Mouse (Mus musculus): ENCODE measurements around the gene Iqsec1.
"Not testable (repeated sequence)": the region's sequence is repeated elsewhere in the genome, so short reads cannot be mapped to it uniquely, and the experiment has no call there.

The Iqsec1 gene

GRCm38 (mm10) chr6:90692404-90692803 is 296.1 kb downstream of the Iqsec1 start:
- no peak for ATAC-seq (ENCODE audit: insufficient number of reproducible peaks, low FRiP score, low TSS enrichment)

GRCm38 (mm10) chr6:90691935-90692334 is 296.6 kb downstream of the Iqsec1 start:
- no peak for ATAC-seq (ENCODE audit: insufficient number of reproducible peaks, low FRiP score, low TSS enrichment)

- no peak for ATAC-seq (ENCODE audit: insufficient number of reproducible peaks, low FRiP score, low TSS enrichment)
Measured at GRCm38 (mm10) chr6:90689500-90689899, 299.0 kb downstream of the Iqsec1 start.

DNA sequence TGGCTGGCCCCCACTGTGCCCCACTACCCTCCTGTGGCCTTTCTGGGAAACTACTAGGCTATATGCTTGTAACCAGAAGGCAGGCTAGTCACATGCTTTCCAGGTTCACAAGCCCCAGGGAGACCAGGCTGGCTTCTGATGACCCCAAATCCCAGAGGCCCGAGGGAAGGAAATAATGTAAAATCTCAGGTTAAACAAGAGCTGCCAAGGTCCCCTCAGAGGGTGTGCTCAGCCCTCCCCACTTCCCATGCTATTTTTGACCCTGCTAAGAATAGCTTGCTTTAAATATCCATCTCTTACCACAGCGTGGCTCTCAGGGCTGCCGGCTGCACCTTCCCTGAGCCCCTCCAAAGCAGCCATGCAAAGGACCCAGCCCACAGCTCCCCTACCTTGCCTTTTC is 299.7 kb downstream of the Iqsec1 start:
- peak; percentile 37; the same call in 1 of the 2 replicates for ATAC-seq (ENCODE audit: insufficient number of reproducible peaks, low FRiP score, low TSS enrichment)

GRCm38 (mm10) chr6:90688003-90688402 is 300.5 kb downstream of the Iqsec1 start:
- no peak for ATAC-seq (ENCODE audit: insufficient number of reproducible peaks, low FRiP score, low TSS enrichment)

- no peak for ATAC-seq (ENCODE audit: insufficient number of reproducible peaks, low FRiP score, low TSS enrichment)
Measured at GRCm38 (mm10) chr6:90686812-90687211, 301.7 kb downstream of the Iqsec1 start.

DNA sequence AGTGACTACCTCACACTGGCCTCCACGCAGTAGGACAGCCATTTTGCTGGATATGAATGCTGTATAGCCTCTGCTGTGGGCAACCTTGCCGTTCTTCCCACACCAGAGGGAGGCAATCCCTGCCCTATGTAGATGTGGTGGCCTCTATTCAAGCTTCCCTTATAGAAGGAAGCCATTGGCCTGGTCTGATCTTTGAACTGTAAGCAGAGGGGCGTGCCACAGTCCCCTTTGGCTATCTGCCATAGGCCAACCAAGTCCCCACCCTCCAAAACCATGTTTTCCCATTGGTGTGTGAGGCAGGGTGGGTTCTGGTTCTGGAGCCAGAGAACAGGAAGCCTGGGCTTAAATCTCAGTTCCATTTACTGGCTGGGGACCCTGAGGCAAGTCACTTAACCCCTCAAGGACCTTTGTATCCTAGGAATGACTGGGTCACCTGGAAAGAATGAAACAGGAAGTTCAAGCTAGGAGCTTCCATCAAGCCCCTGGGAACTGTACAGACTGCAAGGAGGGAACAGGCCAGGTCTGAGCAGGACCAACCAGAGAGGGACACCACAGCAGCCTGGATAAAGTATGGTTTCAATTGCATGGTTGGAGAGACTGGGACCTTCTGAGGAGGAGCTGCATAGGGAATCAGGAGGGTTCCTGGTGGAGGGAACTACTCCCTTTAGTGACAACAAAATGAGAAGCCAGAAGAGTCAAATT is 304.5 kb downstream of the Iqsec1 start:
- ATAC-seq (ENCODE audit: insufficient number of reproducible peaks, low FRiP score, low TSS enrichment) = no peak

DNA sequence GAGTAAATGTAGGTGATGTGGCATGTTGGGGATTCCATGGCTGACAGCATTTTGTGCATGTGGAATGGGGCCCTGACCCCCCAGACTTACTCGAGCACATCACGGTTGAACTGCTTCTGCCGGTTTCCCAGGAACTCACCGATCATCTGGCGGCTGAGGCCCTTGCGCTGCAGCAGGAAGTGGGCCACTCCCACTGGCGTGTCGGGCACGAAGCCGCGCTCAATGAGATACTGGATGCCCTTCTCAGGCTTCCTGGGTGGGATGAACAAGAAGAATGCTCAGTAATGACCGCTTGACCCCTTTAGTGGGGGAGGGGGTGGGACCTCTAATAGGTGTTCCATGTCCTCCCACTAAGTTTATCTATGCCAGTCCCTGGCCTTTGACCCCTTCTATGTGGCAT is 308.1 kb downstream of the Iqsec1 start:
- ATAC-seq (ENCODE audit: insufficient number of reproducible peaks, low FRiP score, low TSS enrichment) = no peak

GRCm38 (mm10) chr6:90678759-90679158 is 309.7 kb downstream of the Iqsec1 start:
- ATAC-seq (ENCODE audit: insufficient number of reproducible peaks, low FRiP score, low TSS enrichment) = no peak

DNA sequence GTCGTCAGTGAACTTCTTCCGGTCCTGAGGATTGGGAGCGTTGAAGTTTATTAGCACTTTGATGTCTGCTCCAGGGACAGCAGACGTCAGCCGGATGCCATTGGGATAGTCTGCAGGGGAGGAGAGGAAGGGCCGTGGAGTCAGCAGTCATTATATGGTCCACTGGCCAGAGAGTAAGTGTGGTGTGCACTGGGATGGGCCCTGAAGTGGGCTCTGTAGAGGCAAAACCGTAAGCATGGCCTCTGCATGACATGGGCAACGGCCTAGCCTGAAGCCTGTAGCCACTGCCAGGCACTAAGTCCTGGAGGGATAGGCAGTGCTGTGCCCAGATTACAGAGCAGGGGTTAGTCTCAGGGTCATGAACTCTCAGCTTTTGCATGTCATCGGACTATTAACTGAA is 319.8 kb downstream of the Iqsec1 start:
- no peak for ATAC-seq (ENCODE audit: insufficient number of reproducible peaks, low FRiP score, low TSS enrichment)

GRCm38 (mm10) chr6:90663736-90664135 is 324.7 kb downstream of the Iqsec1 start:
- no peak for ATAC-seq (ENCODE audit: insufficient number of reproducible peaks, low FRiP score, low TSS enrichment)

DNA sequence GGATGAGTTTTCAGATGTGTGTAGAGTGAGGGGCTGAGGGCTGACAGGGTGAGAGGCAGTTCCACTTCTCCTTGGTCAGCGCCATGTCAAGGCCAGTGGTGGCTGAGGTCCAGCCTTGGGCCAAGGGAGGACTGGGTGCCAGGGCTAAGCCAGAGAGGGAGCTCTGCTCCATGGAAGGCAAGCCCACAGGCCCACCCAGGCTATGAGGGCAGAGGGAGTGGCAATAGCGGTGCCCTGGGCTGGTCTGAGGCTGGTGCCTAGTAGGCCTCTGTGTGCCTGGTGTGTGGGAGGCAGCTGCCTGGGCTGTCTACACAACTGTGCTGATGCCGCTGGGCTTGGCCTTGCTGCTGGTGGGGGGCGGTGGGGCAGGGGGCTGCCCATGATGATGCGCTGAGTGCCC is 326.3 kb downstream of the Iqsec1 start:
- no peak for ATAC-seq (ENCODE audit: insufficient number of reproducible peaks, low FRiP score, low TSS enrichment)

GRCm38 (mm10) chr6:90661029-90661399 is 327.5 kb downstream of the Iqsec1 start:
- ATAC-seq (ENCODE audit: insufficient number of reproducible peaks, low FRiP score, low TSS enrichment) = no peak

- no peak for ATAC-seq (ENCODE audit: insufficient number of reproducible peaks, low FRiP score, low TSS enrichment)
Measured at GRCm38 (mm10) chr6:90660398-90661028, 328.0 kb downstream of the Iqsec1 start.

- ATAC-seq (ENCODE audit: insufficient number of reproducible peaks, low FRiP score, low TSS enrichment) = no peak
Measured at GRCm38 (mm10) chr6:90659913-90660312, 328.6 kb downstream of the Iqsec1 start.

DNA sequence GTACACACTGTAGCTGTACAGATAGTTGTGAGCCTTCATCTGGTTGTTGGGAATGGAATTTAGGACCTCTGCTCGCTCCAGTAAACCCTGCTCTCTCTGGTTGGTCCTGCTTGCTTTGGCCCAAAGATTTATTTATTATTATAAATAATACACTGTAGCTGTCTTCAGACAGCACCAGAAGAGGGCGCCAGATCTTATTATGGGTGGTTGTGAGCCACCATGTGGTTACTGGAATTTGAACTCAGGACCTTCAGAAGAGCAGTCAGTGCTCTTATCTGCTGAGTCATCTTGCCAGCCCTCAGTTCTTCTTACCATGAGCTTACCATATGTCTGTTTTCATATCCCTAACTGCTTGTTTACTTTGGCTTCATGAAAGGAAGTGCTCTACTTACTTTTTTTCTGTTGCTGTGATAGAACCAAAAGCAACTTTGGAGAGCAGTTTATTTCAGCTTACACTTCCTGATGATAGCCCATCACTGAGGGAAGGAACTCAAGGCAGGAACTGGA is 332.1 kb downstream of the Iqsec1 start:
- not testable (repeated sequence) for ATAC-seq (ENCODE audit: insufficient number of reproducible peaks, low FRiP score, low TSS enrichment)

- ATAC-seq (ENCODE audit: insufficient number of reproducible peaks, low FRiP score, low TSS enrichment) = 0 out of 2 replicates have a peak, but pooled peaks have one; percentile 43
Measured at GRCm38 (mm10) chr6:90653736-90654135, 334.7 kb downstream of the Iqsec1 start.

DNA sequence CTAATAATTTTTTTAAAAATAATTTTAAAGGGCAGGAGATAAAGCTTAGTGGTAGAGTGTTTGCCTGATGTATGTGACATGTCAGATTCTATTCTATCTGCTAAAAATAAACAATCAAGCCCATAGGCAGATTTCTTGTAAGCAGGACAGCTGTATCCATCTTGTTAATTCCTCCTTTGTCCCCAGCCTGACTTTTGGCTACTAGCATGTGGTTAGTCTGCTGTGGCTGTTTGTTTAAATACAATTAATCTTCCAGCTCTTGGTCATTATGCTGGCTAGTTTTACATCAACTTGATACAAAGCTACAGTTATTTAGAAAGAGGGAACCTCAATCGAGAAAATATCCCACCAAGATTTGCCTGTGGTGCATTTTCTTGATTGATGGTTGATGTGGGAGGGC is 337.9 kb downstream of the Iqsec1 start:
- no peak for ATAC-seq (ENCODE audit: insufficient number of reproducible peaks, low FRiP score, low TSS enrichment)

DNA sequence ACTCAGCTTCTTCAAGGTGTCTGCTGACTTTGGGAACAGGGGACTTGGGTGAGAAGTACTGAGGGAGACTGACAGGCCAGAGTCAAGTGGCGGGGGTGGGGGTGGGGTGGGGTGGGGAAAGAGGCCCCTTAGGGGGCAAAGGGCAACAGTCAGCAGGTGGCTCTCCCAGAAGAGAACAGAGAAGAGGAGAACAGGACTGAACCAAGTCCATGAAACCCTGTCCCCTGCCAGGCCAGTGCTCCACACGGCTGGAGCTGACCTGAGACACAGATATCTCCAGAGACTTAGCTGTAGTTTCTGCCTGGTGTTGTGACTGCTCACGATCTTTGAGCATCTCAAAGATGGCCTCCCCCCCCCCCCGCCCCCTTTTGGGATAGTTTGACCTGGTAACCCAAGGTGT is 339.2 kb downstream of the Iqsec1 start:
- ATAC-seq (ENCODE audit: insufficient number of reproducible peaks, low FRiP score, low TSS enrichment) = no peak

GRCm38 (mm10) chr6:90648391-90648790 is 340.1 kb downstream of the Iqsec1 start:
- no peak for ATAC-seq (ENCODE audit: insufficient number of reproducible peaks, low FRiP score, low TSS enrichment)

GRCm38 (mm10) chr6:90644965-90645364 is 343.5 kb downstream of the Iqsec1 start:
- ATAC-seq (ENCODE audit: insufficient number of reproducible peaks, low FRiP score, low TSS enrichment) = no peak

DNA sequence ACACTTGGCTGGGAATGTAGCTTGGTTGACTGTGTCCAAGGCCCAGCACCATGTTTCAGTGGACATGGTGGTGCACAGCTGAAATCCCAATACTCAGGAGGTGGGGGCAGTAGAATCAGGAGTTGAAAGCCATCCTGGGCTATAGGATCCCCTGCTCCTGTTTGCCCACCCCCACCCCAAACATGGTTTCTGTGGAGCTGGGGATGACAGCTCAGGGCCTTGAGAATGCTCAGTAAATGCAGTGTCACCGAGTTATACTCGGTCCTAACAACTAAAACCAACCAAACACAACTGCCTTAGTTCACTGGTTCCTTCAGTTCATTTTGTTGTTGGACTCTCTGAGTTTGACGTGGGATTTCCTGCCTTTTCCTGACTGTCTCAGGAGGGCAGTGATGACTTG is 345.4 kb downstream of the Iqsec1 start:
- ATAC-seq (ENCODE audit: insufficient number of reproducible peaks, low FRiP score, low TSS enrichment) = no peak
